Mouse (Mus musculus) left cerebral cortex, postnatal 10 days (tissue): Measurements from ENCODE around the gene Gpm6b. TPM values are rescaled to one million over a fixed set of nuclear protein-coding genes. Genes with fewer than 3 reads are reported as not detected.

Experiments used
- DNase-seq, 2 experiments: peaks; one replicate each; pipeline ENCODE4 v3.0.0; 2021 to 2022; ENCODE audit warnings: low spot score in 2 of 2, mixed read lengths in 1 of 2; ENCODE audit errors: extremely low spot score in 1 of 2
- intact Hi-C: fragments of 180-260 bp; cut with DNase I; formaldehyde crosslinking; loops from one replicate; pipeline ENCODE4 v1.15.1; 2025
- total RNA-seq, 2 experiments: library from RNA; stranded (reverse); gene quantifications; 2 replicates each; pipeline ENCODE4 v1.2.3; 2021

The Gpm6b gene
- total RNA-seq, 2 experiments from 2014 or later, result 752 to 763 TPM

- peak; percentile 60 to 61 for DNase-seq
- intact Hi-C loops, result loop anchor here (5.0 kb wide), 2 partner anchors 102 to 172 kb away; partner anchors contain the start of gene Gemin8
Measured at GRCm38 (mm10) chrX:166344228-166345015, 105.7 kb downstream of the Gpm6b start.

DNA sequence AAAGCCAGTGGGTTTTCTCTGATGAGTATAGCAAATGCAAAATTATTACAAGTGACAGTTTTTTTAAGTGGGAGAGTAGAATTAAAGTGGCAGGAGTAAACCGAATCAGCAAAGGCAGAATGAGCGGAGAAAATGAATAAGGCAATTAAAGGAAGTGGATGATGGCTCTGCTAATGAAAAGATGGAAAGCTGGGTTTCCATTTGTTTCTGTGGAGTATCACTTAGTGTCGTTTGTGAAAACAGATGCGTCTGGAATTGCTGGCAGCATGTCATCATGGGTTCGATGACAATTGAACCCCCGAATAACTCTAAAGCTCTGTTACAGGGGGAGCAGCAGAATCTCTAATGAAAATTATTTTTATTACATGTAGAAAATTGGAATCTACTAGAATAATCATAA lies 109.4 kb downstream of the Gpm6b start:
- intact Hi-C loops, result loop anchor here (5.0 kb wide), 2 partner anchors 106 to 176 kb away; partner anchors contain the start of gene Gemin8

DNA sequence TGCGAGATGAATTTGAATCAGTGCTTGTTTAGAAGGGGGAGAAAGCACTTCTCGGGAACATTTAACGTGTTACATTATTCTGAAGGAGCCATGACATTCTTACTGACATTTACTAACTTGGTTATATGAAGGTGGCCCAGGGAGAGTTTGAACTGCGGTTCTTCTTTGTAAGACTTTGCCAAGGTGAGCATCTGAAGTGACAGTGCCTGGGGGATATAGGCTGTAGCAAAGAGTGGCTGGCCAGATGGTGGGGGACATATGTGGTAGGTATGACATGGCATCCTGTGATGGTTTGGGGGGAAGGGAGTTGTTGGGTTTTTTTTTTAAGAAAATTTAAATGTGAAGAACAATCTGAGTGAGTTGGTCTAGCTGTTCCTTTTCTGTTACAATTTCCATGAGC lies 109.9 kb downstream of the Gpm6b start:
- intact Hi-C loops, result loop anchor here (5.0 kb wide), 2 partner anchors 106 to 176 kb away; partner anchors contain the start of gene Gemin8
- no peak for DNase-seq

More for the DNA sequence above, 109.4 kb downstream of the Gpm6b start:
- DNase-seq, result no peak

DNA sequence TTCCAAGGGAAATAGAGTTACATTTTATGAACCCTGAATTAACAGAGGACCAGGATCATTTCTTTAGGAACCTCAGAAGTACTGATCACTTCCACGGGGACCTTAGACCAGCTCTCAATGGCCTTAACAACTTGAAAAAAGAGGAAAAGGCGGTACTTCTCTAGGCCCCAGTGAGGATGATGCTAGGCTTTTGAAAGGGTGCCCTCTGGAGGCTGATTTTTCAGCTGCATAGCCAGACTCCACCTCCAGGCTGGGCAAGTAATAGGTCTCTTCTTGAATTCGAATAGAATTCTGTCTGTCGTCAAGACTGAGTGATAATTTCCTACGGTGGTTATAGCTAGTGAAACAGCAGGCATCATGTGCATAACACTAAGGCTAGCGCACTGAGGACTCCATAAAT lies 113.1 kb downstream of the Gpm6b start:
- intact Hi-C loops, result no loop called here
- DNase-seq, result peak; percentile 39 to 45

DNA sequence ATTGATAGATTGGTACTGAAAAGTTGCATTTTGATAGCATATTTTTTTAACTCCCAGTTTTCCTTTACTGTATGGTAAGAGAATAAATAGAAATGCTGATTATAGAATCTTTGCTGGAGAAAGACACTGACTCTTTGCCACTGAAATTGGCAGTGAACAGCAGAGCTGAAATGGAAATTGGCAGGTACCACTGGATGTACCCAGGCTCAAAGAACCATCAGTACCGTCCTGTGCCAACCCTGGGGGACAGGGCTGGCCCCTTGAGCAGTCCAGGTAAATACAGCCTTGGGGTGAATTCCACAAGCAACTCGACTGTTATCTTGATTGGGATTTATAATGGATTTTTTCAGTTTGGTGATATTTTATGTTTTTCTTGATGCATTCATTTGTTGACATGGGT lies 114.7 kb downstream of the Gpm6b start:
- intact Hi-C loops, result no loop called here
- DNase-seq, result no peak

GRCm38 (mm10) chrX:166354913-166355312 lies 116.2 kb downstream of the Gpm6b start:
- intact Hi-C loops, result no loop called here
- no peak for DNase-seq

- DNase-seq, result no peak
- intact Hi-C loops, result no loop called here
Measured at GRCm38 (mm10) chrX:166356276-166356675, 117.6 kb downstream of the Gpm6b start.

DNA sequence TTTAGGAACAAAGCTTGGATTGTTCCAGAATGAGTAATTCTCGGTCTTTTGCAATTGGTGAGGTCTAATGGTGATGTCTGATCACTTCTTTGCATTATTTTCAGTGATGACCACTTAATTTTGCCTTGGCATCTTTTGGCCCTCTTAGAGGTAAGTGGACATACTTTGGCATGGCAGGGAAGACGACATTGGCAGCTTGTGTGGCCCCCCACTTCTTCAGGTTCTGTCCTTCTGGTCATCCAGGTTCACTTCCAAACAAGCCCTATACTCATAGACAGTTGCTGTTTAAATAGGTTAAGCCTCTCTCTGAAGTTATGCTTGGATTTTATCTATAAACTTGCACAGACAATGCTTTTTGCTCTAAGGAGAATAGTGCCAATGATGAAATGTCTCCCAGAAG lies 120.2 kb downstream of the Gpm6b start:
- intact Hi-C loops, result no loop called here
- no peak for DNase-seq

GRCm38 (mm10) chrX:166359927-166360440 lies 121.3 kb downstream of the Gpm6b start:
- no peak for DNase-seq
- intact Hi-C loops, result no loop called here

DNA sequence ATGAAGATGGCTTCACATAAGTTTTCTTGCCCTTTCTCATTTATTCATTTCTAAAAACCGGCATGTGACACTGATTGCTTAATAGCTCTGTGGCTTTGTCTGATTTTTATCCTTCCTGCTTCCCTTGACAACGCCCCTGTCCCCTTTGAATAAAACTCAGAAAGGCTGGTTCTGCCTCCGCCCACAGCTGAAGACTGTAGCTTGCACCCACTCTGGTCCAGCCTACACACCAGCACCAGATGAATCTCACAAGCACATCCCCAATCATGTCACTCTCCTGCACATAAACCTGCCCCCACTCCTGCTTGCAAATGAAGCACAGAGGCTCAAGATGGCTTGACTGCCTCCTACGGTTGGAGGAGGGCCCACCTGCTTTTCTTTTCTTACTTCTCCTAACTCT lies 121.7 kb downstream of the Gpm6b start:
- intact Hi-C loops, result no loop called here
- DNase-seq, result peak in 1 of 2 experiments; percentile 22

DNA sequence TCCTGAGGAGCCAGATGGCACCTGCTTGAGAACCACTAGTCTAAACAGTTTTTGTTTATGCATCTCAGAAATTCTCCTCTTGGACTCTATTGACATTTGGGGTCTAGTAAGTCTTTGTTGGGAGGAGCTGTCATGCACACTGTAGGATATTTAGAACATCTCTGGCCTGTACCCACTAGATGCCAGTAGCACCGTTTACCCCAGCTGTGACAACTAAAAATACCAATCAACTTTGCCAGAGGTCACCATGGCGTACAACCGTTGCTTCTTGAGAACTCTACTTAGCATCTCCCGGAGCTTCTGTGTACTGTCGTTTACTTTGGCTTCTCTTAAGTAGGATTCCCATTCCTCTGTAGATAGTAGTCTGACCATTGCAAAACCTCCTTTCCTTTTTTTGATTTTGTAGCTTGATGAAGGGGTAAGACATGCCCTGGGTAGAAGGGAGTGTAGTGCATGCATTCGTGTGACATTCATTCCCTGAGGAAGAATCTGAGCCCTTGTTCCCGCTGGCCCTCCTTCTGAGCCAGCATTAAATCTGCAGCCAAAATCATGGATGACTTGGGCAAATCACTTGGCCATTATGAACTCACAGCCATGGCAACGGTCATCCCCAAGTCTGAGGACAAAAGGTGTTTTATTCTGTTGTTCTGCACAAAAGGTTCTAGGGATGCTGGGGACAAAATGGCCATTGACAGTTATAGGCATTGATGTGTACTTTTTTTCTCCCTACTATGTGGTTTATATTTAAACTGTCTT lies 126.9 kb downstream of the Gpm6b start:
- intact Hi-C loops, result no loop called here
- DNase-seq, result no peak

DNA sequence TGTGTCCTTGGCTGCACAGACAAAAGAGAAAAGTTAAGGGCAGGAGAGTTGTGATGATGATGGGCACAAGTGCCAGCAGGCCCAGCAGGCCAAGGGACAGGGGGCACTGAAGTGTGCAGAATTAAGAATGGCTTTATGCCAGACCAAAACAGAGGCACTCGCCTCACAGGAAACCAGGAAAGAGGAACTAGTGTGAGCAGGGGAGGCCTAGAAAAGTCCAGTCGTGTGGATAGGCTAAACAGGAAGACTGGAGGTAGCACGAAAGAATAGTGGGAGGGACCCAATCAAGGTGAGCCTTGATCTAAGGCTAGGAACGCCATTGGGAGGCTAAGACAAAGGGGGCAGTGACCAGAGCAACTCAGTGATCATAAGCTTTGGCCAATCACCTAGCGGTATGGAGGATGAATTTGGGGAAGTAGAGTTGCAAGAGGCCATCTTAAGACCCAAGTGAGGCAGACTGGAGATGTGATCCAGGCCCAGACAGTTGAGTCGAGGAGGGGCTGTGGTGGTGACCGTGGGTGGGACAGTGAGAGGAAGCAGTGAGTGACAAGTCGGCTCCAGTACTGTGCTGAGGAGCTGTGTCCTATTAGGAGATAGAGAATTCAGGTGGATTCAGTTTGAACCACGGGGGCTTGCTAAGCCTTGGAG lies 138.1 kb downstream of the Gpm6b start:
- intact Hi-C loops, result no loop called here
- DNase-seq, result no peak

GRCm38 (mm10) chrX:166378652-166379051 lies 139.9 kb downstream of the Gpm6b start:
- intact Hi-C loops, result no loop called here
- no peak for DNase-seq

- DNase-seq, result no peak
- intact Hi-C loops, result no loop called here
Measured at GRCm38 (mm10) chrX:166383606-166384005, 144.9 kb downstream of the Gpm6b start.

DNA sequence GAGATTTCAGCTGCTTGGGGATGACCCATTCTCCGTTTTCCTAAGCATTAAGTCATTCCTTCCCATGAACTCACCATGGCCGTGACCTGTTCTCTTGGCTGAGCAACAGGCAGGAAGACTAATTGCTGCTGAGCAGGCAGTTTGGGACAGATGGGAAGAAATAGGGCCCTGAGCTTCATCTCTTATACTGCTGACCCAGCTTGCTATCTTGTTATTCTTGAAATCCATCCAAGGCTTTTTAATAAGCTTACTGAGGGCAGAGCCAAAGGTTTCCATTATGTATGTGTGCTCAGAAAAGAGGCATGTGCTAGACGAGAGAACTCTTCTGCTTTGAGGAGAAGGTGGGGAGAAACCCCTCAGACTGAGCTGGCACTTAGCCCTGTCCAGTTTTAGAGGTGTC lies 146.2 kb downstream of the Gpm6b start:
- no peak for DNase-seq
- intact Hi-C loops, result no loop called here

- DNase-seq, result no peak
- intact Hi-C loops, result no loop called here
Measured at GRCm38 (mm10) chrX:166386656-166387055, 147.9 kb downstream of the Gpm6b start.

GRCm38 (mm10) chrX:166393753-166394152 lies 155.0 kb downstream of the Gpm6b start:
- intact Hi-C loops, result no loop called here
- DNase-seq, result no peak

GRCm38 (mm10) chrX:166407865-166408264 lies 169.2 kb downstream of the Gpm6b start:
- no peak for DNase-seq
- intact Hi-C loops, result no loop called here

DNA sequence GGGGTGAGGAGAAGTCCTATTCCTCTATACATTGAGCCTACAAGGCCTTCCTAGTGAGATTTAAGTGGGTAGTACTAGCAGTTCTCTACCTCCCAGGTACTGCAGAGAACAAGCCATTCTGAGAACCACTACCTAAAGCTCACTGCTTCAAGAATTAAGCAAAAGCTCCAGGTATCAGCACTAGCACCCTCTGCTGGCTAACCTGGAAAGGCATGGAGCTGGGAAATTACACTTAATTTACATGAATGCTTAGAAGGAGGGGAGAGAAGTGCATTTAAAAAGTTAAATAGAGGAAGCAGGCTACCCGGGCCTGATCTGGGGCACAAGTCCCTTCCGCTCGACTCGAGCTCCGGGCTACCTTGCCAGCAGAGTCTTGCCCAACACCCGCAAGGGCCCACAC lies 177.5 kb downstream of the Gpm6b start:
- intact Hi-C loops, result loop anchor here (10.0 kb wide), 1 partner anchor 239 kb away; no protein-coding TSS in a partner anchor
- no peak for DNase-seq
